Mouse (Mus musculus) large intestine, adult 2 months (tissue): ENCODE data around the gene Tnp2. TPM values are rescaled to one million over a fixed set of nuclear protein-coding genes. Genes with fewer than 3 reads are reported as not detected.

ENCODE experiments used
- DNase-seq: peaks from one replicate; pipeline ENCODE4 v3.0.0-alpha.2; 2012; ENCODE audit warnings: low read depth, low spot score
- WGBS: fragments of 180-500 bp; shearing (Covaris S2); methylation state at CpG from one replicate; pipeline ENCODE4 v1.1.7; 2018; 5-methylcytosine and 5-hydroxymethylcytosine counted together
- polyA plus RNA-seq: library from polyadenylated mRNA; depleted of rRNA; stranded (reverse); fragments of >200 nt; gene quantifications from 2 replicates; pipeline ENCODE4 v1.2.3, GENCODE M21; 2012; rRNA removed

Gene Tnp2
- polyA plus RNA-seq = 0.37 TPM in 1 of 2 replicates, not detected in the other

- DNase-seq = no peak
- WGBS = 71% methylated on average over 16 of the region's 16 CpGs
Measured at GRCm38 (mm10) chr16:10788271-10788670, at the start of gene Tnp2. Gene Tnp2 (minus strand): TSS chr16:10788660.

- DNase-seq = no peak
- WGBS = 33% methylated on average over 1 of the region's 1 CpGs
Measured at GRCm38 (mm10) chr16:10837903-10838302, 49.4 kb upstream of the Tnp2 start.

DNA sequence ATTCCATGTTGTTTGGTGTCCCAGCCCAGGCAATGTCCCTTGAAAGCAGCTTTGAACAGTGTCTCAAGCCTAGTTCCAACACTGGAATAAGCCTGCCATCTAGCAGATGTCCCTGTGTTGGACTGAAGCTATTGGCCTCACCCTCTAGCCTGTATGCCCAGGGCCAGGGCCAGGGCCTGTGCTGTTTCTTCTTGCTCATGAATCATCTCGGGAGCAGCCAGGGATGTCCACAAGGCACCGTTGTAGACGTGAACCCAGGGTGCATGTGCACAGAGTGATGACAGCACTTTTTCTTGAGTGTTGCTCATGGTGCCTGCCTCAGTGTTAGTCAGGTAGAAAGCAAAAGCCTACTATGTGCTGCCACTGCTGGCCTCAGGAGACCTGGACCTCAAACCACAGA lies 48.8 kb upstream of the Tnp2 start:
- 58% methylated on average over 3 of the region's 3 CpGs for WGBS
- DNase-seq = no peak

DNA sequence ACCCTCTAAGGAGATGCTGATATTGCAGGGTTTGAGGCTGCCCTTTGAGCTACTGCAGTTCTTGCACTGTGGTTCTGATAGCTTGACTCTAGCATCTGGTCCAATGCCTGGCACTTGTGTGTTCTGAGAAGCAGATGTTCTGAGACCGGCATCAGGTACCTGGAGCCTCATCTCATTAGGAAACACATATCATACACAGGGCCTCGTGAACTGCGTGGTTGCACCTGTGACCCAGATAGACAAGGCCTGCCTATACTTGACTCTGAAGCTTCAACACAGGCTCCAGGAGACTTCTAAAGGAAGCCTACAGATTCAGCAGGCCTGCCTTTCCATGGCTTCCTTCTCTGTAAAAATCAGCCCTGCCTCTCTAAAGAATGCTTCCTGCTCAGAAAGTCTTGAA lies 47.9 kb upstream of the Tnp2 start:
- no peak for DNase-seq
- 79% methylated on average over 3 of the region's 3 CpGs for WGBS

DNA sequence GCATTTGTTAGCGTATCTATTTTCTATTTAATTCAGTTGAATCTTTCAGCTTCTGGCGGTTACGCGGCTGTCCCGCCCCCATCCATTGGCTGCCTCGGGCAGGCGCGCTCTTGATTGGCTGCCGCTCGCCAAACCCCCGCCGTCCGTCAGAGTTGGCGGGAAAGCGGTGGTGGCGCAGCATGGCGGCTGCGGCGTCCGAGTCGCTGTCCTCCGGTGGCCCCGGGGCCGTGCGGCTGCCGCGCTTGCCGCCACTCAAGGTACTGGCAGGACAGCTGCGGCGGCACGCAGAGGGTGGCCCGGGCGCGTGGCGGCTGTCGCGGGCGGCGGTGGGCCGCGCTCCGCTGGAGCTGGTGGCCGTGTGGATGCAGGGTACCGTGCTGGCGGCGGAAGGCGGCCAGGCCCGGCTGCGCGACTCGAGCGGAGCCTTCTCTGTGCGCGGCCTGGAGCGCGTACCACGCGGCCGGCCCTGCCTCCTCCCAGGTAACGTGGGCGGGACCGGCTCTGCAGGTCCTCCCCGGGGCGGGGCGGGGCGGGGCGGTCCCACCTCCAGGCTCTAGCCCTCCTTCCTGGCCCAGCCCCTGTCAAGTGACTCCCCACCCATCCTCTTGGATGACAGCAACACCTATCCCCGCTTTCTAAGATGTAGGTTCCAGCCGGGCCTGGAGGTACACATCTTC lies 46.6 kb upstream of the Tnp2 start, which contains the start of gene Rmi2:
TSS of gene Rmi2 (plus strand) at position 149 of the 677 bp plus-strand sequence.
- WGBS = under 1% methylated on average over 69 of the region's 69 CpGs
- DNase-seq = peak; percentile 57

- DNase-seq = no peak
- 2% methylated on average over 12 of the region's 12 CpGs for WGBS
Measured at GRCm38 (mm10) chr16:10834542-10834910, 46.1 kb upstream of the Tnp2 start.

GRCm38 (mm10) chr16:10828461-10828805 lies 40.0 kb upstream of the Tnp2 start:
- WGBS = 20% methylated on average over 4 of the region's 4 CpGs

DNA sequence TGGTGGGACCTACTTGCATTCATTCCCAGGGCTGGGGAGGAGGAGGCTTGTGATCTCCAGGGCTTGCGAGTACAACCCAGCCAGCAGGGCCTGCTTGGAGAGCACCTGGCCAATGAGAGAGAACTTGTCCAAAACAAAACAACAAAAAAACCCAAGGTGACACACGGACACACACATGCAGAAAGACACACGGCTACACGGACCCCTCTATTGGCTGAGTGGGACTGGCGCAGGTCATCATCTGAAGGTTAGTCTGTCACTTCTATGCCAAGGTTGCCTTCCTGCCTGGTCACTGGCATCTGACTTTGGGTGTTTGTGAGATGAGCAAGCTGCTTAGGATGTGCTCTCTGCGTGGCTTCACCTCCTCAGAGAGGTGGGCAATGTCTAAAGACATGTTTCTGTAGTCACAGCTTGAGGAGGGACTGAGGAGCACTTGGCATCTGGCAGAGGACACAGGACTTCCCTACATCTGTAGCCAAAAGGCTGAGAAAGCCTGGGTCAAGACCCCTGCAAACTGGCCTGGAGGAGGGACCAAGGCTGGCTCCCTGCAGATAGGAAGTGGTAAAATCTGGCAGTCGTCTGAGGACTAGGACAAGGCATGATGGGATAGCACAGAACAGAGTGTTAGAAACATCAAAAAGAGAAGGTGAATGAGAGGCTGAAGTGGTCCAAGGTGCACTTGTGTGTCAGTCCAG lies 39.5 kb upstream of the Tnp2 start:
- WGBS = 82% methylated on average over 7 of the region's 7 CpGs
- no peak for DNase-seq

More at GRCm38 (mm10) chr16:10828461-10828805, 40.0 kb upstream of the Tnp2 start:
- DNase-seq = no peak

DNA sequence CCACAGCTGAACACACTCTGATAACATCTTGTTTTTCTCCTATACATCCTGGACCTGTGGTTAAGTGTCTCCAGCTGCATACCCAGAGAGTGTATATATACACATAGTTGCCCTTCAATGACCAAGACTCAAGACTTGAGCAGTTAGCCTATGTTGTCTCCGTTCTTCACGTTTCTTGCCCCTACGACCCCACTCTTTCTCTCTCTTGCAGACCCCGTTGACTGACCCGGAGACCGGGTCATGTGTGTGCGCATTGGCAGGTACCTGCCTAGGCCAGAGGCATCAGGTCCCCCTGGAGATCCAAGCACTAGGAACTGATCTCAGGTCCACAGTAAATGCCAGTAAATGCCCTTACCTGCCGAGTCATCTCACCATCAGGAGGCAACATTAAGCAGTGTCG lies 38.8 kb upstream of the Tnp2 start:
- WGBS = 92% methylated on average over 9 of the region's 9 CpGs
- no peak for DNase-seq

- no peak for DNase-seq
- 90% methylated on average over 4 of the region's 4 CpGs for WGBS
Measured at GRCm38 (mm10) chr16:10825840-10826239, 37.4 kb upstream of the Tnp2 start.

GRCm38 (mm10) chr16:10824536-10824935 lies 36.1 kb upstream of the Tnp2 start:
- no peak for DNase-seq
- WGBS = 88% methylated on average over 1 of the region's 1 CpGs

GRCm38 (mm10) chr16:10821387-10821786 lies 32.9 kb upstream of the Tnp2 start:
- 39% methylated on average over 4 of the region's 4 CpGs for WGBS
- no peak for DNase-seq

GRCm38 (mm10) chr16:10819966-10820365 lies 31.5 kb upstream of the Tnp2 start:
- 87% methylated on average over 3 of the region's 3 CpGs for WGBS
- DNase-seq = no peak

- DNase-seq = no peak
- WGBS = 83% methylated on average over 4 of the region's 4 CpGs
Measured at GRCm38 (mm10) chr16:10818579-10819135, 30.2 kb upstream of the Tnp2 start.

DNA sequence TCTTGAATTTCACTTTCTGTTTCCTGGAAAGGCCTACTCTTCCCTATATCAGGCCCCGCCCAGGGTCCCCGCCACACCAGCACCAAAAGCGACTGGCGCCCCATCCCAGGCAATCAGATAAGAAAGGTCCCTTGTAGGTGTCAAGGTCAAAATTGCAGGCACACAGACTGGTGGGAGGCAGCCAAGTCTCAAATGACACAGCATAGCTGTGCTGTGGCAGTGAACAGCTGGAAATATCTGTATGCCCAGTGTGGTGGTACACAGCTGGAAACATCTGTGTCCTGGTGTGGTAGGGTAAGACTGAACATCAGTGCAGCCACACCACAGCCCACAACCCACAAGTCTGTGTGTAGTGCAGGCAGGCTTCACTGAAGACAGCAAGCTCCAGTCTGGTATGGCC lies 26.4 kb upstream of the Tnp2 start:
- no peak for DNase-seq
- 32% methylated on average over 4 of the region's 4 CpGs for WGBS

GRCm38 (mm10) chr16:10813726-10814125 lies 25.3 kb upstream of the Tnp2 start:
- no peak for DNase-seq
- 83% methylated on average over 4 of the region's 4 CpGs for WGBS

DNA sequence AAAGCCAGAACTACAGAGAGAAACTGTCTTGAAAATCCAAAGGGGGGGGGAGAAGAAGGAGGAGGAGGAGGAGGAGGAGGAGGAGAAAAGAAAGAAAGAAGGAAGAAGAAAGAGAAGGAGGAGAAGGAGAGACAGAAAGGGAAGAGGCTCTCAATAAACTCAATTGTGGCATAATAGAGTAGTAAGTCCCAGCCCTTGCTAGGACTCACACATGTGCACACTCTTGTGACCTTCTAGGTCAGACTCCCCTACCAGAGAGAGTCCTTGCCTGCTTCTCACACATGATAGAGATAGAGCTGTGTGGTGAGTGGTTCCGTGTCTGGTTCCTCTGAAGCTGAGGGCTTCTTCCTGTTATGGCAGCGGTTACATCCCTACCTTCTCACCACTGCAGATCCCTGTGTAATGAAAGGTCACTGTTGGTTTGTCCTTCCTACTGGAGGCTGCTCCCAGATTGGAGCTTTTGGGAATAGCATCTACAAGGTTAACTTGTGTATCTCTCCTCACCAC lies 24.5 kb upstream of the Tnp2 start, which contains the start of gene Gm11172:
TSS of gene Gm11172 (plus strand) at position 51 of the 507 bp plus-strand sequence.
- WGBS = 98% methylated on average over 2 of the region's 2 CpGs
- no peak for DNase-seq

GRCm38 (mm10) chr16:10810376-10810775 lies 21.9 kb upstream of the Tnp2 start:
- no peak for DNase-seq
- 94% methylated on average over 1 of the region's 1 CpGs for WGBS

DNA sequence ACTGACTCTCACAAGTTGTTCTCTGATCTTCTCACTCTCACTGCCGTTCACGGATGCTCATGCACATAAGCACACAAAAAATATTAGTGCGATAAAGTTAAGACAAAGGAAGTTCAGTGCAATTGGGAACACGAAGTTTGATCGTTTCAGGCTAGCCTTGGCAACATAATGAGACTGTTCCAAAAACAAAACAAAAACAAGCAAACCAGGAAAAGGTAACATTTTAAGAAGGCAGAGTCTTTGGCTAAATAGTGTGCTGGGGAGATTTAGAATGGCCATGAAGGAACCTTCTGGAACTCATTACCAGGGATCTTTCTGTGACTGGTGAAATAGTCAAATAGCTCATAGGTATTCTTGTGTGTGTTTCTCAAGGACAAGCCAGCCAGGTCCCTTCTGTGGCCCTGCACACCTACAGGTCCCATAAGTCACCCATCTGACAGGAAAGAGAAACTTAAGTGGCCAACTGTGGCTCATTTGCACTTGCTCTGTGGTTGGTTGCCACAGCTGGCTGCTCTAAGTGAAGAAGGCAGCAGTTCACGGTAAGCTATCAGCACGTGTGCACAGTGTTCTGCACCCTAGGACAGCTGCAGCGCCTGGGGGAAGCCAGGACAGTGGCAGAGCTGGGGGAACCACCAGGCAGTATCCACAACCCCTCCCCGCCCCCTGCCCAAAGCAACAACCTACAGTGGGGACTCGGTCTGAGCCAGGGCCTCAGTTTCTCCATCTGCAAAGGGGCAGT lies 17.5 kb upstream of the Tnp2 start, which contains the start of gene Prm1:
TSS of gene Prm1 (minus strand) at position 51 of the 739 bp plus-strand sequence.
- DNase-seq = no peak
- 86% methylated on average over 10 of the region's 10 CpGs for WGBS

DNA sequence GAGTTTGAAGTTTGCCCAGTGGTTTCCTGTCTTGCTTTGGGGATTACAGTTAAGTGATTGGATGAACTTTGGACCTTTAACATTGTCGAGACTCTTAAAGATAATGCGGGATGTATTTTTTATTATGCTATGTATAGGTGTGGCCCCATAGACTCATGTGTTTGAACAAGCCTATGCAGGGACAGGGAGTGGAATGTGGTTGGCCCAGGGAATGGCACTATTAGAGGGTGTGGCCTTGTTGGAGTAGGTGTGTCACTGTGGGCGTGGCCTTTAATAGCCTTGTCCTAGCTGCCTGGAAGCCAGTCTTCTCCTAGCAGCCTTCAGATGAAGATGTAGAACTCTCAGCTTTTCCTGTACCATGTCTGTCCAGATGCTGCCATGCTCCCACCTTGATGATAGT lies 14.0 kb upstream of the Tnp2 start:
- 28% methylated on average over 3 of the region's 3 CpGs for WGBS
- DNase-seq = peak; percentile 61
